Mouse (Mus musculus) cerebellum, adult 2 months (tissue): Measurements from ENCODE around the gene Camkmt.

Source experiments
- CTCF ChIP-seq: fragments of 200-500 bp; IDR thresholded peaks from 2 replicates; pipeline ENCODE4 v1.5.1; 2011; ENCODE audit warnings: low read depth, mild to moderate bottlenecking, control low read depth, low read length, moderate library complexity, borderline replicate concordance; ENCODE audit not compliant: insufficient read depth
- POLR2A ChIP-seq: fragments of 200-500 bp; IDR thresholded peaks from 2 replicates; pipeline ENCODE4 v1.6.1; 2011; ENCODE audit warnings: low read length, control low read depth, borderline replicate concordance; ENCODE audit not compliant: insufficient read depth

- no peak for TF ChIP-seq POLR2A
- no peak for TF ChIP-seq CTCF
These were observed 310.4 kb downstream of the Camkmt start for GRCm38 (mm10) chr17:85400751-85401150.
